Mouse (Mus musculus) thymus, adult 2 months (tissue): Measurements from ENCODE around the gene Olfr1423.

ENCODE experiments used
- CTCF ChIP-seq: fragments of 200-500 bp; IDR thresholded peaks from 2 replicates; pipeline ENCODE4 v1.5.1; 2012; ENCODE audit warnings: mild to moderate bottlenecking, control low read depth, low read length, moderate library complexity, borderline replicate concordance; ENCODE audit not compliant: control insufficient read depth, poor library complexity, insufficient read depth; ENCODE audit errors: extremely low read depth
- POLR2A ChIP-seq: fragments of 200-500 bp; IDR thresholded peaks from 2 replicates; pipeline ENCODE4 v1.6.1; 2012; ENCODE audit warnings: mild to moderate bottlenecking, low read length, control low read depth, moderate library complexity; ENCODE audit not compliant: control insufficient read depth, poor library complexity, insufficient read depth; ENCODE audit errors: extremely low read depth

- TF ChIP-seq CTCF (no peak), POLR2A (no peak)
Measured at GRCm38 (mm10) chr19:12001686-12002085, 39.4 kb downstream of the Olfr1423 start.
